Mouse (Mus musculus): ENCODE results near the gene Fnip2. TPM values are rescaled to one million over a fixed set of nuclear protein-coding genes. Genes with fewer than 3 reads are reported as not detected.

Gene Fnip2
- polyA plus RNA-seq, 1 experiment, result 2.5 TPM

DNA sequence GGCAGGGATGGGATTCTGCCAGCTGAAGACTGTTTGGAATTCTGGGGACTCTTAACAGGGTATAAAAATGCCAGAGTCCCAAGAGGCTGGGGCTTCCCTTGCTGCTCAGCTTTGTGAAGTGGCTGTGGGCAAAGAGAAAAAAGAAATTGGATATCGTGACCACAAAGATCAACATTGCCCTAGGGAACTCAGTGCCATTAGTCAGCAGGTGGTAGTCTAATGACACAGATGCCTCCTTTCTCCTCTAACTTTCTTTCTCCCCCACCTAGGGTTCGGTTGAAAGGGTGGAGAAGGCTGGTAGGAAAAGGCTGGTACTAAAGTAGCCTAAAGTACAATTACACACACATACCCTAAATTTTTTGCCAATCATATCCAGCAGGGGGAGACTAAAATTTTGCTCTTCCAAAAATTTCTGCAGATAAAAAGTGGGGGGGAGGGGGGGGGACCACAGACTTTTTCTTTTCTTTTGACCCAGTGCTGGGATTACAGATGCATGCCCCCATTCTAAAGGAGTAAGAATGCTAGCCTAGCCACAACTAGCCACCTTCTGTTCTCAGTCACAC, 66.3 kb downstream of the Fnip2 start:
- no peak overlapping the region for H3ac ChIP-seq (ENCODE audit: control insufficient read depth, insufficient read length)
- no peak overlapping the region for H3K4me2 ChIP-seq (ENCODE audit: low read depth)
- H3K36me3 ChIP-seq (ENCODE audit: control insufficient read depth, insufficient read depth), result peaks cover 19% of the 10 kb centered on the region
- TF ChIP-seq SRF (IDR thresholded peaks at IDR 0.05; ENCODE audit: control insufficient read depth, insufficient read length, low read depth) (no peak), TCF12 (IDR thresholded peaks at IDR 0.05; ENCODE audit: insufficient read depth, poor library complexity, severe bottlenecking) (no peak), POLR2AphosphoS2 (IDR thresholded peaks at IDR 0.05; ENCODE audit: insufficient read length, low read depth) (no peak), USF1 (IDR thresholded peaks at IDR 0.05; ENCODE audit: low read depth) (no peak), MYOD1 (IDR thresholded peaks at IDR 0.05; ENCODE audit: control insufficient read depth in 1 of 3, insufficient read length in 2 of 3, low read depth in 2 of 3) (no peak), POLR2A (IDR thresholded peaks at IDR 0.05; ENCODE audit: insufficient read length, low read depth) (no peak)
- no peaks in the 10 kb centered on the region for H3K79me2 ChIP-seq (ENCODE audit: control insufficient read depth, insufficient read depth)
- H3K4me3 ChIP-seq, result no peak overlapping the region
- H3K27me3 ChIP-seq (ENCODE audit: control insufficient read depth, insufficient read depth, insufficient read length), result no peaks in the 10 kb centered on the region

DNA sequence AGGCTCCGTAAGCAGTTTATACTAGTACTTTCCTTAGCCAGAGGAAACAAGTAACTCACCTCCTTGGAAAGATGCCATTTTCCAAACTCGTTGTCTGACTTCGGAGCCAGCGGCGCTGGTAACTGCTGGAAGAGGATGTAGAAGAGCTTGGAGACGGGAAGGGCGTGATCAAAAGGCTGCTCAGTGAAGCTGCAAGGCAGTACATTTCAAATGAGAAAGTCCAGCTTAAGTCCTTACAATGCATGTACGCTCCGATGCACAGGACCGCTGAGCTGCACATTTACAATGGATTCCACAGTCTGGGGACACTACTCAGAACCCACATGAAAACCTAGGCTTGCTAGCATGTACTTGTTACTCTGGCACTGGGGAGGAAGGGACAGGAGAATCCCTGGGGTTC, 67.3 kb downstream of the Fnip2 start:
- no peak overlapping the region for H3ac ChIP-seq (ENCODE audit: control insufficient read depth, insufficient read length)
- H3K27me3 ChIP-seq (ENCODE audit: control insufficient read depth, insufficient read depth, insufficient read length), result no peaks in the 10 kb centered on the region
- H3K4me3 ChIP-seq, result no peak overlapping the region
- no peaks in the 10 kb centered on the region for H3K79me2 ChIP-seq (ENCODE audit: control insufficient read depth, insufficient read depth)
- H3K4me2 ChIP-seq (ENCODE audit: low read depth), result no peak overlapping the region
- H3K36me3 ChIP-seq (ENCODE audit: control insufficient read depth, insufficient read depth), result peaks cover 19% of the 10 kb centered on the region
- TF ChIP-seq SRF (IDR thresholded peaks at IDR 0.05; ENCODE audit: control insufficient read depth, insufficient read length, low read depth) (no peak), MAX (IDR thresholded peaks at IDR 0.05; ENCODE audit: low read depth) (no peak), POLR2AphosphoS2 (IDR thresholded peaks at IDR 0.05; ENCODE audit: insufficient read length, low read depth) (no peak), E2F4 (IDR thresholded peaks at IDR 0.05; ENCODE audit: insufficient read depth) (no peak), TCF12 (IDR thresholded peaks at IDR 0.05; ENCODE audit: insufficient read depth, poor library complexity, severe bottlenecking) (no peak), MYOG (IDR thresholded peaks at IDR 0.05; ENCODE audit: control insufficient read depth in 1 of 3, insufficient read depth in 1 of 3, insufficient read length in 2 of 3, low read depth in 2 of 3) (no peak), CEBPB (IDR thresholded peaks at IDR 0.05; ENCODE audit: insufficient read depth, poor library complexity, severe bottlenecking) (no peak), USF1 (IDR thresholded peaks at IDR 0.05; ENCODE audit: low read depth) (no peak), POLR2A (IDR thresholded peaks at IDR 0.05; ENCODE audit: insufficient read length, low read depth) (no peak), MYOD1 (IDR thresholded peaks at IDR 0.05; ENCODE audit: control insufficient read depth in 1 of 3, insufficient read length in 2 of 3, low read depth in 2 of 3) (no peak), REST (IDR thresholded peaks at IDR 0.05; ENCODE audit: insufficient read depth, insufficient read length) (no peak), TCF3 (IDR thresholded peaks at IDR 0.05; ENCODE audit: insufficient read length, low read depth) (no peak)

DNA sequence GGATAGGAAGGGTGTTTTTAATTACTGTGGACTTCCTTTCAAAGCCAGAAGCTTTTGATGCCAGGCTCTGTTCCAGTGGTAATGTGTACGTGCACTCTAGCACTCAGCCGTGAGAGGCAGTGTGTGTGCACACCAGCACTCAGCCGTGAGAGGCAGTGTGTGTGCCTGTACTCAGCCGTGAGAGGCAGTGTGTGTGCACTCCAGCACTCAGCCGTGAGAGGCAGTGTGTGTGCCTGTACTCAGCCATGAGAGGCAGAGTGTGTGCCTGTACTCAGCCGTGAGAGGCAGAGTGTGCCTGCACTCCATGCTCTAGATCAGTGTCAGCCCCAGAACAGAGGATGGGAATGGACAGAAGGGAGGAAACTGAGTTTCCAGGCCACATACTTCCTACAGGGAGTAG, 70.9 kb downstream of the Fnip2 start:
- Histone ChIP-seq H3K36me3 (ENCODE audit: control insufficient read depth, insufficient read depth) (peaks cover 26% of the 10 kb centered on the region), H3K4me3 (no peak overlapping the region), H3K4me2 (ENCODE audit: low read depth) (no peak overlapping the region), H3K79me2 (ENCODE audit: control insufficient read depth, insufficient read depth) (no peaks in the 10 kb centered on the region), H3ac (ENCODE audit: control insufficient read depth, insufficient read length) (no peak overlapping the region), H3K27me3 (ENCODE audit: control insufficient read depth, insufficient read depth, insufficient read length) (no peaks in the 10 kb centered on the region)
- TF ChIP-seq MYOD1 (IDR thresholded peaks at IDR 0.05; ENCODE audit: control insufficient read depth in 1 of 3, insufficient read length in 2 of 3, low read depth in 2 of 3), result no peak
- no peak for TF ChIP-seq REST (IDR thresholded peaks at IDR 0.05; ENCODE audit: insufficient read depth, insufficient read length)
- no peak for TF ChIP-seq USF1 (IDR thresholded peaks at IDR 0.05; ENCODE audit: low read depth)
- TF ChIP-seq SRF (IDR thresholded peaks at IDR 0.05; ENCODE audit: control insufficient read depth, insufficient read length, low read depth), result no peak
- no peak for TF ChIP-seq E2F4 (IDR thresholded peaks at IDR 0.05; ENCODE audit: insufficient read depth)
- no peak for TF ChIP-seq POLR2A (IDR thresholded peaks at IDR 0.05; ENCODE audit: insufficient read length, low read depth)
- TF ChIP-seq TCF3 (IDR thresholded peaks at IDR 0.05; ENCODE audit: insufficient read length, low read depth), result no peak
- no peak for TF ChIP-seq MYOG (IDR thresholded peaks at IDR 0.05; ENCODE audit: control insufficient read depth in 1 of 3, insufficient read depth in 1 of 3, insufficient read length in 2 of 3, low read depth in 2 of 3)
- no peak for TF ChIP-seq POLR2AphosphoS2 (IDR thresholded peaks at IDR 0.05; ENCODE audit: insufficient read length, low read depth)
- no peak for TF ChIP-seq CEBPB (IDR thresholded peaks at IDR 0.05; ENCODE audit: insufficient read depth, poor library complexity, severe bottlenecking)
- TF ChIP-seq TCF12 (IDR thresholded peaks at IDR 0.05; ENCODE audit: insufficient read depth, poor library complexity, severe bottlenecking), result no peak
- TF ChIP-seq MAX (IDR thresholded peaks at IDR 0.05; ENCODE audit: low read depth), result no peak

- H3K79me2 ChIP-seq (ENCODE audit: control insufficient read depth, insufficient read depth), result no peaks in the 10 kb centered on the region
- TF ChIP-seq MYOG (IDR thresholded peaks at IDR 0.05; ENCODE audit: control insufficient read depth in 1 of 3, insufficient read depth in 1 of 3, insufficient read length in 2 of 3, low read depth in 2 of 3) (no peak), MYOD1 (IDR thresholded peaks at IDR 0.05; ENCODE audit: control insufficient read depth in 1 of 3, insufficient read length in 2 of 3, low read depth in 2 of 3) (no peak), CEBPB (IDR thresholded peaks at IDR 0.05; ENCODE audit: insufficient read depth, poor library complexity, severe bottlenecking) (no peak), POLR2A (IDR thresholded peaks at IDR 0.05; ENCODE audit: insufficient read length, low read depth) (no peak), TCF3 (IDR thresholded peaks at IDR 0.05; ENCODE audit: insufficient read length, low read depth) (no peak), TCF12 (IDR thresholded peaks at IDR 0.05; ENCODE audit: insufficient read depth, poor library complexity, severe bottlenecking) (no peak), USF1 (IDR thresholded peaks at IDR 0.05; ENCODE audit: low read depth) (no peak), E2F4 (IDR thresholded peaks at IDR 0.05; ENCODE audit: insufficient read depth) (no peak), SRF (IDR thresholded peaks at IDR 0.05; ENCODE audit: control insufficient read depth, insufficient read length, low read depth) (no peak), POLR2AphosphoS2 (IDR thresholded peaks at IDR 0.05; ENCODE audit: insufficient read length, low read depth) (no peak), MAX (IDR thresholded peaks at IDR 0.05; ENCODE audit: low read depth) (no peak), REST (IDR thresholded peaks at IDR 0.05; ENCODE audit: insufficient read depth, insufficient read length) (no peak)
- H3ac ChIP-seq (ENCODE audit: control insufficient read depth, insufficient read length), result no peak overlapping the region
- H3K27me3 ChIP-seq (ENCODE audit: control insufficient read depth, insufficient read depth, insufficient read length), result no peaks in the 10 kb centered on the region
- H3K36me3 ChIP-seq (ENCODE audit: control insufficient read depth, insufficient read depth), result peaks cover 17% of the 10 kb centered on the region
- H3K4me2 ChIP-seq (ENCODE audit: low read depth), result no peak overlapping the region
- H3K4me3 ChIP-seq, result no peak overlapping the region
Measured at GRCm38 (mm10) chr3:79495151-79495550, 72.4 kb downstream of the Fnip2 start.

All from myocyte (in vitro differentiated cells).